Mouse (Mus musculus) adrenal gland, postnatal 25 days (tissue): Measurements from ENCODE around the gene Map1lc3b. TPM values are rescaled to one million over a fixed set of nuclear protein-coding genes. Genes with fewer than 3 reads are reported as not detected.

Experiments used
- DNase-seq: peaks from one replicate; pipeline ENCODE4 v3.0.0; 2021; ENCODE audit warnings: mixed read lengths
- total RNA-seq: library from RNA; stranded (reverse); gene quantifications from 2 replicates; pipeline ENCODE4 v1.2.3, GENCODE M21; 2021

Gene Map1lc3b
- total RNA-seq, 1 experiment from 2014 or later, result 182 TPM

- DNase-seq, result no peak
Observed at GRCm38 (mm10) chr8:121607661-121608060, 17.5 kb downstream of the Map1lc3b start.

- no peak for DNase-seq
Observed at GRCm38 (mm10) chr8:121609251-121609650, 19.1 kb downstream of the Map1lc3b start.

- no peak for DNase-seq
Observed at GRCm38 (mm10) chr8:121609916-121610315, 19.8 kb downstream of the Map1lc3b start.

GRCm38 (mm10) chr8:121613419-121613818, 23.3 kb downstream of the Map1lc3b start:
- DNase-seq, result no peak

GRCm38 (mm10) chr8:121619401-121619995, 29.3 kb downstream of the Map1lc3b start:
- peak; percentile 56 for DNase-seq

GRCm38 (mm10) chr8:121620801-121621516, 30.8 kb downstream of the Map1lc3b start:
- peak; percentile 62 for DNase-seq

- no peak for DNase-seq
Observed at GRCm38 (mm10) chr8:121621879-121622278, 31.7 kb downstream of the Map1lc3b start.

GRCm38 (mm10) chr8:121623043-121623442, 32.9 kb downstream of the Map1lc3b start:
- no peak for DNase-seq

GRCm38 (mm10) chr8:121628681-121629080, 38.5 kb downstream of the Map1lc3b start:
- DNase-seq, result no peak

- peak; percentile 39 for DNase-seq
Observed at GRCm38 (mm10) chr8:121631645-121632071, 41.5 kb downstream of the Map1lc3b start.

GRCm38 (mm10) chr8:121632401-121632800, 42.2 kb downstream of the Map1lc3b start:
- DNase-seq, result no peak

GRCm38 (mm10) chr8:121635534-121635933, 45.4 kb downstream of the Map1lc3b start:
- no peak for DNase-seq

- DNase-seq, result no peak
Observed at GRCm38 (mm10) chr8:121636180-121636579, 46.0 kb downstream of the Map1lc3b start.

- DNase-seq, result no peak
Observed at GRCm38 (mm10) chr8:121642804-121643203, 52.6 kb downstream of the Map1lc3b start.

GRCm38 (mm10) chr8:121643384-121643783, 53.2 kb downstream of the Map1lc3b start:
- no peak for DNase-seq

GRCm38 (mm10) chr8:121647511-121648215, 57.5 kb downstream of the Map1lc3b start:
- DNase-seq, result no peak

Other genes starting within 250 kb of the Map1lc3b start
- gene 1700018B08Rik, start 46.0 kb upstream of the Map1lc3b start, total RNA-seq, result not detected in 2 replicates
- 39.1 and 46.2 TPM in 2 replicates for gene Fbxo31, start 11.6 kb upstream of the Map1lc3b start, total RNA-seq
- gene Zcchc14, start 62.5 kb downstream of the Map1lc3b start, total RNA-seq, result 52.5 and 57.8 TPM in 2 replicates
- gene Jph3, start 139.3 kb downstream of the Map1lc3b start, total RNA-seq, result 2.0 and 3.2 TPM in 2 replicates
- 29.1 and 30.5 TPM in 2 replicates for gene Klhdc4, start 239.2 kb downstream of the Map1lc3b start, total RNA-seq